Mouse (Mus musculus): ENCODE data around the gene Ppt1. TPM values are rescaled to one million over a fixed set of nuclear protein-coding genes. Genes with fewer than 3 reads are reported as not detected.

The Ppt1 gene
- polyA plus RNA-seq, 1 experiment from 2014 or later: 60.7 TPM

DNA sequence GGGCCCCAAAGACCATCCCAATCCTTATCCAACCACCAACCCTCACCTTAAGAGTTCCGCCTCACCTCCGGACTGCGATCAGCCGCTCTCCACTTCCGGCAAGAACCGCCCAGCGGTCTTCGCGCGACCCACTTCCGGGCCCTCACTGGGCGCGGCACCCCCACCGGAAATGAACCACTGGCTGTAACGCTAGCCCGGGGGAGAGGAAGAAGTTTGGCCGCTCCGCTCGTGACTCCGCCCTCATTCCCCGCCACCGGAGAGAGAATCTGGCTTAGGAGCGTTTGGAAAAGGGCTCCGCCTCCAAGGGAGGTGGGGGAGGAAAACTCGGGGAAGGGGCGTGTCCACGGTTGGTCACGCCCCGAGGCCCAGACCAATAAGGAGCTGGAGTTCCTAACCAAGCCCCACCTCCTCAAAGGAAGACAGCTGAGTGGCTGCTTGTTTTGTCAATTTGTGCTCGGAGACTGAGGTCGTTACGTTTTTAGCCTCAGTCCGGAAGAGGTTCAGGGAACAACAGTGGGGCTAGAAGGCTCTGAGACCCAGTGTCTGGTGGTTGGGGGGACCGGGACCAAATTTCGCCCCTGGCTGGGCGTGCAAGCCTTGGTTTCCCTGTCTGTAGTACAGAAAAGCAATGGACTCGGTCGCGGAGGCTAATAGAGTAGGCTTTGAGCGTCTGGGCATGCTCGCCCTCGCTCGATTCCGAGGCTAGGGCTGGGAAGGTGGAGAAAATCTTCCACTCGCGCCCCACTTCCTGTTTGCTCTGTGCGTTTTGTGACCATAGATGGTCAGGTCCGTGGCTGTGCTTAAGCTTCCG, 49.9 kb downstream of the Ppt1 start, which contains the start of gene Cap1:
Cap1 (minus strand) TSS at position 289 of the 811 bp plus-strand sequence.
- Histone ChIP-seq H3K27me3 (replicated peaks) (no peaks in the 10 kb centered on the region), H3K4me1 (replicated peaks) (peaks cover 34% of the 10 kb centered on the region)
- peak; percentile 96 for ATAC-seq (ENCODE audit: insufficient number of reproducible peaks, low FRiP score)

DNA sequence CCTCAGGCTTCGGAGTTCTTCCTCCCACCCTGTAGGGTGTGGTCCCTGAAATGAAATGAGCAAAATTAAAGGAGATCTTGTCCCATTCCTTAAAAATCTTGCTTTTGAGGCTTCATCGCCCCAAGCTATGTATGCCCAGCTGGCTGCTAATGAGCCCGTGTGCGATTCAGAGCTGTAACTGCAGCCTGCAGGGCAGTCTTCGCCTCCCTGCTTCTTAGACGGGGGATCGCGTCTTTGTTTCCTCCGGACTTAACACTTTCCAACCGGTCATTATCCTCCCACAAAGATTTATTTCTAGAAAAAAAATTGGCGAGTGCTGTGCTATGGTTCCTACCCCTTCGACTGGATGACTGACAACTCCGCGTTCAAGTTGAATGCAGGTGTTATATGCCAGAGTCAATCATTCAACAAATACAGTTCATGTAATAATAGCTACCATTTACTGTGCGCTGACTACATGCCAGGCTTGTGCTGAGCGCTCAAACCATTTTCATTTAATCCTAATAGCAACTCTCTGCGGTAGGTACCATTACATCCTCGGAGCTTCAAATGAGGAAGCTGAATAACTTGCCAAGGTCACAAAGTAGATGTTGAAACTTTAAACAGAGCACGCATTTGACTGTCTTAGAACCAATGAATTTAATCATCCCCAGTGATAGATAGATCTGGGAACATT, 50.7 kb downstream of the Ppt1 start:
- peak overlapping the region; percentile 81 for H3K4me3 ChIP-seq
- peak overlapping the region; percentile 81 for H3K4me2 ChIP-seq
- peaks cover 39% of the 10 kb centered on the region for H3K4me1 ChIP-seq (replicated peaks)
- no peaks in the 10 kb centered on the region for H3K36me3 ChIP-seq
- H3K27me3 ChIP-seq (replicated peaks): no peaks in the 10 kb centered on the region
- peak overlapping the region; percentile 89 for H3K9ac ChIP-seq
- no peak; the same call in 1 of the 2 replicates for ATAC-seq (ENCODE audit: insufficient number of reproducible peaks, low FRiP score)
- H3K27ac ChIP-seq (ENCODE audit: poor library complexity, severe bottlenecking): peak overlapping the region; percentile 100
- no peaks in the 10 kb centered on the region for H3K9me3 ChIP-seq (replicated peaks)
- 8% methylated on average over 19 of the region's 19 CpGs for WGBS

More for the DNA sequence above, 49.9 kb downstream of the Ppt1 start, which contains the start of gene Cap1:
- peak within 1 kb of the TSS; percentile 100 for H3K27ac ChIP-seq (ENCODE audit: poor library complexity, severe bottlenecking)
- H3K4me2 ChIP-seq: peak within 1 kb of the TSS; percentile 81
- no peaks in the 10 kb centered on the region for H3K9me3 ChIP-seq (replicated peaks)
- no peaks in the 10 kb centered on the region for H3K36me3 ChIP-seq
- peak within 1 kb of the TSS; percentile 89 for H3K9ac ChIP-seq
- under 1% methylated on average over 49 of the region's 49 CpGs for WGBS
- peak within 1 kb of the TSS; percentile 81 for H3K4me3 ChIP-seq

DNA sequence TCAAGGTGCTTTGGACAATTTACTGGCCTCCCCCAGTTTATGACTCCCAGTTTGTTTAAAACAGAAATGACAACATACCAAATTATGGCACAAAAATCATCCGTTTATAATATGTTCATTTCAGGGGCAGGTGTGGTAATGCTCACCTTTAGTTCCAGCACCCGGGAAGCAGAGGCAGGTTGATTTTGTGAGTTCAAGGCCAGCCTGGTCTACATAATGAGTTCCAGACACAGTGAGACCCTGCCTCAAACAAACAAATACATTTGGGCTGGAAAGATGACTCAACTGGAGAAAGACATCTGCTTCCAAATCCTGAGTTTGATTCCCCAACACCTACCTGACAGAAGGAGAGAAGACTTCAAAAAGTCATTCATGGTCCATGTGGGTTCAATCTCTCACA, 51.3 kb downstream of the Ppt1 start:
- H3K9me3 ChIP-seq (replicated peaks): no peaks in the 10 kb centered on the region
- H3K4me1 ChIP-seq (replicated peaks): peaks cover 35% of the 10 kb centered on the region
- no peak for ATAC-seq (ENCODE audit: insufficient number of reproducible peaks, low FRiP score)
- H3K9ac ChIP-seq: no peak overlapping the region
- H3K4me3 ChIP-seq: no peak overlapping the region
- WGBS: 81% methylated on average over 2 of the region's 2 CpGs
- peak overlapping the region; percentile 81 for H3K4me2 ChIP-seq
- no peaks in the 10 kb centered on the region for H3K36me3 ChIP-seq
- H3K27me3 ChIP-seq (replicated peaks): no peaks in the 10 kb centered on the region
- H3K27ac ChIP-seq (ENCODE audit: poor library complexity, severe bottlenecking): peak overlapping the region; percentile 100

GRCm38 (mm10) chr4:122890881-122891481, 54.9 kb downstream of the Ppt1 start:
- Histone ChIP-seq H3K9ac (no peak overlapping the region), H3K4me2 (0 out of 2 replicates have a peak overlapping the region, but pooled peaks have one; percentile 0), H3K27me3 (replicated peaks) (no peaks in the 10 kb centered on the region), H3K27ac (ENCODE audit: poor library complexity, severe bottlenecking) (peak overlapping the region; percentile 69), H3K36me3 (no peaks in the 10 kb centered on the region), H3K4me3 (no peak overlapping the region), H3K9me3 (replicated peaks) (no peaks in the 10 kb centered on the region), H3K4me1 (replicated peaks) (peaks cover 15% of the 10 kb centered on the region)
- 9% methylated on average over 3 of the region's 3 CpGs for WGBS
- no peak for ATAC-seq (ENCODE audit: insufficient number of reproducible peaks, low FRiP score)

GRCm38 (mm10) chr4:122891597-122891996, 55.6 kb downstream of the Ppt1 start:
- WGBS: 25% methylated on average over 1 of the region's 1 CpGs
- Histone ChIP-seq H3K36me3 (no peaks in the 10 kb centered on the region), H3K27ac (ENCODE audit: poor library complexity, severe bottlenecking) (peak overlapping the region; percentile 56; the same call in 1 of the 2 replicates), H3K9me3 (replicated peaks) (no peaks in the 10 kb centered on the region), H3K4me1 (replicated peaks) (peaks cover 15% of the 10 kb centered on the region), H3K4me2 (no peak overlapping the region), H3K27me3 (replicated peaks) (no peaks in the 10 kb centered on the region), H3K4me3 (no peak overlapping the region), H3K9ac (no peak overlapping the region)
- ATAC-seq (ENCODE audit: insufficient number of reproducible peaks, low FRiP score): no peak

DNA sequence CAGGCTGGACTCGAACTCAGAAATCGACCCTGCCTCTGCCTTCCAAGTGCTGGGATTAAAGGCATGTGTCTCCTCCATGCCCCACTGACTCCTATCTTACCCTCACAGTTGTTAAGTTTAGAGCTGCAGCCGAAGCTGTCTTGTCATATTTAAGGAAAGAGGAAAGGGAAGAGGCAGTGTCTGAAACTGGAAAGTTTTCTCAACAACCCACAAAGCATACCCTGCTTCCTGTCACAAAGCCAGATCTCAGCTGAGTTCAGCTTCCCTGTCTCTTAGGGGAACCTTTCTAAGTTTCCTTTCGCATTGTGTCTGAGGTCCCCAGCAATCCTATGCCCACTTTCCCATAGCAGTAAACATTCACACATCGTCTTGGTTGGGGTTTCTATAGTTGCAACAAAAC, 56.1 kb downstream of the Ppt1 start:
- Histone ChIP-seq H3K4me1 (replicated peaks) (peaks cover 11% of the 10 kb centered on the region), H3K4me2 (no peak overlapping the region), H3K27ac (ENCODE audit: poor library complexity, severe bottlenecking) (0 out of 2 replicates have a peak overlapping the region, but pooled peaks have one; percentile 5), H3K9ac (no peak overlapping the region), H3K27me3 (replicated peaks) (no peaks in the 10 kb centered on the region), H3K36me3 (no peaks in the 10 kb centered on the region), H3K9me3 (replicated peaks) (no peaks in the 10 kb centered on the region), H3K4me3 (no peak overlapping the region)
- ATAC-seq (ENCODE audit: insufficient number of reproducible peaks, low FRiP score): no peak
- WGBS: 57% methylated on average over 5 of the region's 5 CpGs

- no peak overlapping the region for H3K9ac ChIP-seq
- no peak overlapping the region for H3K27ac ChIP-seq (ENCODE audit: poor library complexity, severe bottlenecking)
- no peak overlapping the region for H3K4me3 ChIP-seq
- no peaks in the 10 kb centered on the region; the same call in 1 of the 2 replicates for H3K27me3 ChIP-seq (replicated peaks)
- no peaks in the 10 kb centered on the region for H3K9me3 ChIP-seq (replicated peaks)
- WGBS: 79% methylated on average over 4 of the region's 4 CpGs
- H3K4me1 ChIP-seq (replicated peaks): no peaks in the 10 kb centered on the region
- no peak overlapping the region for H3K4me2 ChIP-seq
- H3K36me3 ChIP-seq: no peaks in the 10 kb centered on the region
- ATAC-seq (ENCODE audit: insufficient number of reproducible peaks, low FRiP score): no peak
These were observed 61.7 kb downstream of the Ppt1 start for GRCm38 (mm10) chr4:122897750-122898149.

GRCm38 (mm10) chr4:122898313-122898712, 62.3 kb downstream of the Ppt1 start:
- H3K27me3 ChIP-seq (replicated peaks): no peaks in the 10 kb centered on the region; the same call in 1 of the 2 replicates
- ATAC-seq (ENCODE audit: insufficient number of reproducible peaks, low FRiP score): no peak
- WGBS: 15% methylated on average over 5 of the region's 5 CpGs
- H3K4me3 ChIP-seq: no peak overlapping the region
- H3K4me1 ChIP-seq (replicated peaks): no peaks in the 10 kb centered on the region
- no peak overlapping the region for H3K9ac ChIP-seq
- no peak overlapping the region for H3K27ac ChIP-seq (ENCODE audit: poor library complexity, severe bottlenecking)
- H3K36me3 ChIP-seq: no peaks in the 10 kb centered on the region
- H3K4me2 ChIP-seq: no peak overlapping the region
- H3K9me3 ChIP-seq (replicated peaks): no peaks in the 10 kb centered on the region

GRCm38 (mm10) chr4:122902156-122902555, 66.1 kb downstream of the Ppt1 start:
- 22% methylated on average over 6 of the region's 6 CpGs for WGBS

GRCm38 (mm10) chr4:122903709-122904108, 67.7 kb downstream of the Ppt1 start:
- H3K36me3 ChIP-seq: no peaks in the 10 kb centered on the region
- no peak for ATAC-seq (ENCODE audit: insufficient number of reproducible peaks, low FRiP score)

More at GRCm38 (mm10) chr4:122902156-122902555, 66.1 kb downstream of the Ppt1 start:
- Histone ChIP-seq H3K27ac (ENCODE audit: poor library complexity, severe bottlenecking) (no peak overlapping the region), H3K4me2 (no peak overlapping the region), H3K4me3 (no peak overlapping the region), H3K9ac (no peak overlapping the region), H3K27me3 (replicated peaks) (no peaks in the 10 kb centered on the region; the same call in 1 of the 2 replicates), H3K4me1 (replicated peaks) (no peaks in the 10 kb centered on the region), H3K9me3 (replicated peaks) (no peaks in the 10 kb centered on the region), H3K36me3 (no peaks in the 10 kb centered on the region)
- no peak for ATAC-seq (ENCODE audit: insufficient number of reproducible peaks, low FRiP score)

GRCm38 (mm10) chr4:122905359-122905758, 69.3 kb downstream of the Ppt1 start:
- H3K27me3 ChIP-seq (replicated peaks): no peaks in the 10 kb centered on the region; the same call in 1 of the 2 replicates
- H3K4me2 ChIP-seq: no peak overlapping the region
- 78% methylated on average over 10 of the region's 10 CpGs for WGBS
- H3K27ac ChIP-seq (ENCODE audit: poor library complexity, severe bottlenecking): no peak overlapping the region
- no peak for ATAC-seq (ENCODE audit: insufficient number of reproducible peaks, low FRiP score)
- no peaks in the 10 kb centered on the region for H3K4me1 ChIP-seq (replicated peaks)
- no peaks in the 10 kb centered on the region for H3K36me3 ChIP-seq
- H3K9ac ChIP-seq: no peak overlapping the region
- H3K4me3 ChIP-seq: no peak overlapping the region
- H3K9me3 ChIP-seq (replicated peaks): peaks cover 5% of the 10 kb centered on the region

More at GRCm38 (mm10) chr4:122903709-122904108, 67.7 kb downstream of the Ppt1 start:
- H3K4me1 ChIP-seq (replicated peaks): no peaks in the 10 kb centered on the region
- H3K4me2 ChIP-seq: no peak overlapping the region
- WGBS: 86% methylated on average over 3 of the region's 3 CpGs
- no peak overlapping the region for H3K27ac ChIP-seq (ENCODE audit: poor library complexity, severe bottlenecking)
- peaks cover 4% of the 10 kb centered on the region for H3K9me3 ChIP-seq (replicated peaks)
- no peak overlapping the region for H3K9ac ChIP-seq
- H3K4me3 ChIP-seq: no peak overlapping the region
- no peaks in the 10 kb centered on the region; the same call in 1 of the 2 replicates for H3K27me3 ChIP-seq (replicated peaks)
